Mouse (Mus musculus) liver, embryonic 15.5 days (tissue): Measurements from ENCODE around the gene Nanos2. TPM values are rescaled to one million over a fixed set of nuclear protein-coding genes. Genes with fewer than 3 reads are reported as not detected.

Source experiments
- polyA plus RNA-seq: library from polyadenylated mRNA; unstranded; fragments of >200 nt; fragmentation: Nextera tagmentation; extraction: Ambion mirVana; gene quantifications from 2 replicates; pipeline ENCODE4 v1.2.1, GENCODE M21; 2015

Nanos2 gene
- polyA plus RNA-seq, 1 experiment from 2014 or later, result not detected

Other genes with a start within 250 kb of the Nanos2 start
- gene Psg19, start 188.9 kb upstream of the Nanos2 start, polyA plus RNA-seq, result not detected in 2 replicates
- gene Psg17, start 165.8 kb upstream of the Nanos2 start, polyA plus RNA-seq, result not detected in 2 replicates
- gene Mill2, start 147.4 kb upstream of the Nanos2 start, polyA plus RNA-seq, result 0.15 and 0.18 TPM in 2 replicates
- gene Pglyrp1, start 116.1 kb upstream of the Nanos2 start, polyA plus RNA-seq, result 69.3 and 73.4 TPM in 2 replicates
- gene Ccdc61, start 77.0 kb upstream of the Nanos2 start, polyA plus RNA-seq, result 8.4 and 11.1 TPM in 2 replicates
- 0.06 TPM in 2 replicates for gene Nova2, start 61.5 kb upstream of the Nanos2 start, polyA plus RNA-seq
- 0.15 and 0.55 TPM in 2 replicates for gene Mypop, start 3.8 kb downstream of the Nanos2 start, polyA plus RNA-seq
- 8.2 and 9.9 TPM in 2 replicates for gene Irf2bp1, start 16.6 kb downstream of the Nanos2 start, polyA plus RNA-seq
- gene Foxa3, start 36.1 kb downstream of the Nanos2 start, polyA plus RNA-seq, result 45.8 and 52.1 TPM in 2 replicates
- gene Sympk, start 37.0 kb downstream of the Nanos2 start, polyA plus RNA-seq, result 14.6 and 15.4 TPM in 2 replicates
- gene Rsph6a, start 67.3 kb downstream of the Nanos2 start, polyA plus RNA-seq, result not detected in 2 replicates
- gene Dmwd, start 88.8 kb downstream of the Nanos2 start, polyA plus RNA-seq, result 3.6 and 5.4 TPM in 2 replicates
- 13.9 and 15.8 TPM in 2 replicates for gene Dmpk, start 96.4 kb downstream of the Nanos2 start, polyA plus RNA-seq
- 0.90 and 1.2 TPM in 2 replicates for gene Six5, start 107.2 kb downstream of the Nanos2 start, polyA plus RNA-seq
- gene Gm4969, start 131.0 kb downstream of the Nanos2 start, polyA plus RNA-seq, result 0.14 and 0.17 TPM in 2 replicates
- gene Fbxo46, start 132.5 kb downstream of the Nanos2 start, polyA plus RNA-seq, result 5.1 TPM in 2 replicates
- gene Qpctl, start 161.9 kb downstream of the Nanos2 start, polyA plus RNA-seq, result 4.1 and 4.6 TPM in 2 replicates
- gene Snrpd2, start 162.3 kb downstream of the Nanos2 start, polyA plus RNA-seq, result 52.8 and 55.6 TPM in 2 replicates
- gene Gipr, start 178.7 kb downstream of the Nanos2 start, polyA plus RNA-seq, result 0.36 and 1.0 TPM in 2 replicates
- gene Eml2, start 189.0 kb downstream of the Nanos2 start, polyA plus RNA-seq, result 3.9 and 4.2 TPM in 2 replicates
- gene Gpr4, start 225.1 kb downstream of the Nanos2 start, polyA plus RNA-seq, result 0.50 TPM in 2 replicates
- gene Opa3, start 240.9 kb downstream of the Nanos2 start, polyA plus RNA-seq, result 15.3 and 16.0 TPM in 2 replicates